In genomic region chr16:90091112-90091720, GRCm38 (mm10) we compare ENCODE assay signal across 20 mouse cellular contexts. TPM values are rescaled to one million over a fixed set of nuclear protein-coding genes. Genes with fewer than 3 reads are reported as not detected.
DNase-seq lines count a peak whose midpoint lies in the region; ATAC-seq lines count a peak whose summit lies in the region.
"Had no signal": no experiment of that assay in that cellular context is flagged by ENCODE, and none has a peak within 500 bp of the region (broad histone marks: within the 10 kb centered on the region; RNA-seq: fewer than 3 reads in every experiment).

No protein-coding gene starts in this region.

- 0 out of 2 replicates have a peak overlapping the region, but pooled peaks have one; percentile 2 for H3K4me2 ChIP-seq in heart, embryonic 13.5 days
- H3K4me2 ChIP-seq: forebrain, embryonic 15.5 days; heart, embryonic 15.5 days; hindbrain, embryonic 15.5 days; limb, embryonic 12.5 days; liver, embryonic 11.5 days; midbrain, embryonic 12.5 days; neural tube, embryonic 15.5 days had no signal

- DNase-seq in heart, postnatal 36 days, result no peak
- DNase-seq in cerebellum, adult 9-10 months, result peak; percentile 53
- DNase-seq in cerebellum, postnatal 36 days, result peak; percentile 49 to 54
- DNase-seq in embryo, embryonic 10 days (ENCODE audit: low spot score), result no peak
- DNase-seq in left cerebral cortex, adult 9 months (ENCODE audit: low spot score in 2 of 2), result no peak
- DNase-seq: heart, adult 11 months; liver, postnatal 0 days; right cerebral cortex, adult 18-20 months; right cerebral cortex, postnatal 4 days had no signal

- H3K27me3 ChIP-seq in heart, embryonic 13.5 days (replicated peaks), result no peaks in the 10 kb centered on the region
- H3K27me3 ChIP-seq: forebrain, embryonic 15.5 days; heart, embryonic 15.5 days; hindbrain, embryonic 15.5 days; limb, embryonic 12.5 days; midbrain, embryonic 12.5 days; neural tube, embryonic 15.5 days had no signal

- intact Hi-C loops in heart, postnatal 36 days (cut with DNase I), result no loop called here

- H3K9ac ChIP-seq in heart, embryonic 13.5 days, result no peak overlapping the region
- H3K9ac ChIP-seq: forebrain, embryonic 15.5 days; heart, embryonic 15.5 days; hindbrain, embryonic 15.5 days; limb, embryonic 12.5 days; liver, postnatal 0 days; midbrain, embryonic 12.5 days; neural tube, embryonic 15.5 days had no signal

- no peak overlapping the region for H3K4me3 ChIP-seq in heart, embryonic 13.5 days
- H3K4me3 ChIP-seq: embryonic facial prominence, embryonic 10.5 days; forebrain, embryonic 15.5 days; heart, embryonic 15.5 days; hindbrain, embryonic 15.5 days; limb, embryonic 12.5 days; midbrain, embryonic 12.5 days; neural tube, embryonic 15.5 days had no signal

- peaks cover 30% of the 10 kb centered on the region for H3K4me1 ChIP-seq in heart, embryonic 13.5 days
- H3K4me1 ChIP-seq: forebrain, embryonic 15.5 days had no signal

- 17% methylated on average over 11 of the region's 11 CpGs for WGBS in heart, embryonic 13.5 days

- no peak for ATAC-seq in heart, embryonic 13.5 days (ENCODE audit: extremely low read depth, insufficient number of reproducible peaks, low FRiP score, low TSS enrichment)
- ATAC-seq in megakaryocyte, adult 5-6 weeks (ENCODE audit: poor library complexity, severe bottlenecking), result no peak
- ATAC-seq: forebrain, embryonic 15.5 days; liver, postnatal 0 days; lung, postnatal 0 days had no signal

- no peaks in the 10 kb centered on the region for H3K36me3 ChIP-seq in heart, embryonic 13.5 days
- H3K36me3 ChIP-seq: forebrain, embryonic 15.5 days; heart, embryonic 15.5 days; hindbrain, embryonic 15.5 days; midbrain, embryonic 12.5 days; neural tube, embryonic 15.5 days had no signal

- no peak overlapping the region for H3K27ac ChIP-seq in heart, embryonic 13.5 days (replicated peaks)
- H3K27ac ChIP-seq: embryonic facial prominence, embryonic 10.5 days; forebrain, embryonic 15.5 days; heart, embryonic 15.5 days; hindbrain, embryonic 15.5 days; limb, embryonic 12.5 days; midbrain, embryonic 12.5 days; neural tube, embryonic 15.5 days had no signal

- H3K9me3 ChIP-seq in heart, embryonic 13.5 days, result no peaks in the 10 kb centered on the region
- H3K9me3 ChIP-seq: embryonic facial prominence, embryonic 10.5 days; forebrain, embryonic 15.5 days; heart, embryonic 15.5 days; hindbrain, embryonic 15.5 days; limb, embryonic 12.5 days; midbrain, embryonic 12.5 days; neural tube, embryonic 15.5 days had no signal

RNA-seq across cellular contexts. Expression of gene Tiam1, which starts 52.4 kb away (rescaled TPM):
- polyA plus RNA-seq in heart, embryonic 13.5 days (2015; fragmentation: Nextera tagmentation; extraction: Ambion mirVana), result 8.8 and 10.7 TPM in 2 replicates
- 1 to 10 TPM; 4.8 to 6.1 TPM for total RNA-seq in heart, postnatal 36 days (2021)
- 61.3 and 80.9 TPM in 2 replicates for total RNA-seq in megakaryocyte, adult 5-6 weeks (2015)
- total RNA-seq in megakaryocyte, adult 5-6 weeks (2017), result 60.0 and 74.7 TPM in 2 replicates

Comparison
In these comparisons a context has a peak if more than half of its experiments do, and no peak if none do; other contexts are left out.
1. DNase-seq: peak in cerebellum, adult 9-10 months (single experiment) and cerebellum, postnatal 36 days (2 of 2); none in heart, postnatal 36 days (0 of 2), embryo, embryonic 10 days (single experiment) and left cerebral cortex, adult 9 months (0 of 2).
2. RNA of gene Tiam1, which starts 52.4 kb away (total RNA-seq): 60.0 to 80.9 TPM in megakaryocyte, adult 5-6 weeks; 4.8 to 6.1 TPM in heart, postnatal 36 days; every median in the first group is over 4 times any median in the second.